Comparison of ENCODE assay signal across 7 mouse cellular contexts in the genomic region with DNA sequence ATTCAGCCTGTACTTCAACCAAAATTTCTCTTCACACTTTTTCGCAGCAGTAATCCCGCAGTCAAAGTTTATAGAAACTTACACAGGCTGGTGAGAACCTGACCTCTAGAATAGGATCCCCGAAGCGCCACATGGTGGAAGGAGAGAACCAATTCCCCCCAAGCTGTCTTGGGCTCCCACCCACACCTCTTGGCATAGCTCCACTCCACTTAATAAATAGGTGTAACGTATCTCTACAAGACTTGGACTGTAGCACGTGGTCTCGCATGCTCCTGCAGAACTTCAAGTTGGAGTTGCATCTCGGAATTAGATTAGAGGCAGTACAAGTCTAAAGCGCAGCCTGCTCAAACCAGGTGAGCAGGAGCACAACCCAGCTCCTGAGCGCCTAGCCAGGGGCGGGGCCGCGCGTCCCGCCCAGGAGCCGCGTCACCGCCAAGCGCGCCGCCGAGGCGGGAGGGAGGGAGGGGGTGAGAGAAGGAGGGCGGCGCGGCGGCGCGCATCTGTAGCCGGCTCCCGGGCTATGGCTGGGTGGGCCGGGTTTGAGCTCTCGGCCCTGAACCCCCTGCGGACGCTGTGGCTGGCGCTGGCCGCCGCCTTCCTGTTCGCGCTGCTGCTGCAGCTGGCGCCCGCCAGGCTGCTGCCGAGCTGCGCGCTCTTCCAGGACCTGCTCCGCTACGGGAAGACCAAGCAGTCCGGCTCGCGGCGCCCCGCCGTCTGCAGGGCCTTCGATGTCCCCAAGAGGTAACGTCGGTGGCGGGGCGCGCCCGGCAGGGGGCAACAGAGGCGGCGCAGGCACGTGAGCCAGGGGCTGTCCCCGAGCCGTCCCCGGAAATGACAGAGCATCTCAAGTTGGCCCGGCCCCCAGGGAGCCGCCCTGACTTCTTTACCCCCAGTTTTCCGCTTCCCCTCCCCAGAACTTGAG. TPM values are rescaled to one million over a fixed set of nuclear protein-coding genes. Genes with fewer than 3 reads are reported as not detected.
DNase-seq lines count a peak whose midpoint lies in the region; ATAC-seq lines count a peak whose summit lies in the region.

A gene (plus strand): TSS at position 464 of the 922 bp plus-strand sequence.

- no peaks in the 10 kb centered on the region for H3K9me3 ChIP-seq in intestine, embryonic 16.5 days (ENCODE audit: control insufficient read depth, low read length)
- no peaks in the 10 kb centered on the region for H3K9me3 ChIP-seq in midbrain, embryonic 11.5 days (ENCODE audit: control insufficient read depth, low read length)

- no peaks in the 10 kb centered on the region for H3K36me3 ChIP-seq in intestine, embryonic 16.5 days (ENCODE audit: control insufficient read depth, insufficient read depth, low read length)
- H3K36me3 ChIP-seq in midbrain, embryonic 11.5 days (ENCODE audit: control insufficient read depth, insufficient read depth, low read length): no peaks in the 10 kb centered on the region

- peak within 1 kb of the TSS; percentile 77 for H3K4me3 ChIP-seq in intestine, embryonic 16.5 days (ENCODE audit: low read length)
- H3K4me3 ChIP-seq in midbrain, embryonic 11.5 days (ENCODE audit: low read depth, low read length): peak within 1 kb of the TSS; percentile 66

- intact Hi-C loops in left cerebral cortex, postnatal 36 days (cut with DNase I): loop anchor here (5.0 to 10.0 kb wide), 3 partner anchors 42 to 385 kb away; a partner anchor contains a TSS

- DNase-seq in adrenal gland, adult 2 months: peak; percentile 98
- peak; percentile 88 for DNase-seq in embryo, embryonic 11.5 days (ENCODE audit: low read depth, low spot score)
- DNase-seq in gastrocnemius, postnatal 4 days (ENCODE audit: low spot score in 2 of 2): peak; percentile 95 to 98
- DNase-seq in left cerebral cortex, postnatal 36 days (ENCODE audit: low spot score in 2 of 2): peak; percentile 94
- peak; percentile 99 for DNase-seq in midbrain, embryonic 11.5 days (ENCODE audit: low spot score, missing footprints)
- peak; percentile 89 for DNase-seq in skeletal muscle tissue, adult 2 months (ENCODE audit: low read depth, low spot score)

- under 1% methylated on average over 60 of the region's 69 CpGs for WGBS in intestine, embryonic 16.5 days
- WGBS in midbrain, embryonic 11.5 days: 2% methylated on average over 68 of the region's 69 CpGs

- H3K27ac ChIP-seq in intestine, embryonic 16.5 days (ENCODE audit: low read length): peak within 1 kb of the TSS; percentile 99
- H3K27ac ChIP-seq in midbrain, embryonic 11.5 days (ENCODE audit: low read depth, low read length): peak within 1 kb of the TSS; percentile 85

- H3K27me3 ChIP-seq in intestine, embryonic 16.5 days (replicated peaks; ENCODE audit: control insufficient read depth, insufficient read depth, low read length): no peaks in the 10 kb centered on the region
- H3K27me3 ChIP-seq in midbrain, embryonic 11.5 days (ENCODE audit: control insufficient read depth, insufficient read depth, low read length): no peaks in the 10 kb centered on the region; the same call in 1 of the 2 replicates

- peak within 1 kb of the TSS; percentile 76 for H3K4me2 ChIP-seq in intestine, embryonic 16.5 days (ENCODE audit: low read depth, low read length)
- H3K4me2 ChIP-seq in midbrain, embryonic 11.5 days: peak within 1 kb of the TSS; percentile 87

- peak within 1 kb of the TSS; percentile 95 for H3K9ac ChIP-seq in intestine, embryonic 16.5 days (ENCODE audit: low read depth, low read length)
- H3K9ac ChIP-seq in midbrain, embryonic 11.5 days (ENCODE audit: low read length): peak within 1 kb of the TSS; percentile 85

- peak; percentile 98 for ATAC-seq in intestine, embryonic 16.5 days
- peak; percentile 95 for ATAC-seq in midbrain, embryonic 11.5 days (ENCODE audit: low FRiP score)

- peaks cover 9% of the 10 kb centered on the region for H3K4me1 ChIP-seq in intestine, embryonic 16.5 days (ENCODE audit: control insufficient read depth, insufficient read depth, low read length)
- H3K4me1 ChIP-seq in midbrain, embryonic 11.5 days (ENCODE audit: control insufficient read depth, insufficient read depth, low read length): peaks cover 12% of the 10 kb centered on the region

RNA-seq across cellular contexts. Expression of the gene that starts here (rescaled TPM):
- total RNA-seq in adrenal gland, adult 2 months (2021): 10 to 100 TPM; 25.5 to 30.4 TPM
- polyA plus RNA-seq in adrenal gland, adult 2 months (2012; rRNA removed): 280 and 358 TPM in 2 replicates
- 10 to 100 TPM; 15.8 to 17.1 TPM for total RNA-seq in gastrocnemius, postnatal 4 days (2021)
- 40.8 and 43.0 TPM in 2 replicates for polyA plus RNA-seq in intestine, embryonic 16.5 days (2015; fragmentation: Nextera tagmentation; extraction: Ambion mirVana)
- total RNA-seq in left cerebral cortex, postnatal 36 days (2021): 10 to 100 TPM; 18.2 to 24.4 TPM
- polyA plus RNA-seq in midbrain, embryonic 11.5 days (2014; fragmentation: Nextera tagmentation; extraction: Ambion mirVana): 14.2 and 14.7 TPM in 2 replicates

Comparison
In these comparisons a context has a peak if more than half of its experiments do, and no peak if none do; other contexts are left out.
1. Peak in every context shown above with its lines: DNase-seq, ATAC-seq, H3K4me3 ChIP-seq and H3K27ac ChIP-seq.